Mouse (Mus musculus) forebrain, embryonic 12.5 days (tissue): ENCODE data around the gene Ccnh. TPM values are rescaled to one million over a fixed set of nuclear protein-coding genes. Genes with fewer than 3 reads are reported as not detected.

Experiments
- ATAC-seq: fragments of 200-750 bp; cut with Nextera tagmentation; 2 replicates; pipeline ENCODE4 v1.8.0; 2017; ENCODE audit warnings: moderate TSS enrichment; ENCODE audit not compliant: low FRiP score
- H3K27ac ChIP-seq: fragments of 300-500 bp; sonication (generic); 2 replicates; pipeline ENCODE4 v1.5.1; 2016; ENCODE audit warnings: mild to moderate bottlenecking
- H3K27me3 ChIP-seq: fragments of 300-500 bp; sonication (generic); 2 replicates; pipeline ENCODE4 v1.6.1; 2016; ENCODE audit warnings: mild to moderate bottlenecking
- H3K36me3 ChIP-seq: fragments of 300-500 bp; sonication (generic); replicated peaks from 2 replicates; pipeline ENCODE4 v1.6.1; 2016; ENCODE audit warnings: mild to moderate bottlenecking
- H3K4me1 ChIP-seq: fragments of 300-500 bp; sonication (generic); 2 replicates; pipeline ENCODE4 v1.6.1; 2016
- H3K4me2 ChIP-seq: fragments of 300-500 bp; sonication (generic); 2 replicates; pipeline ENCODE4 v1.6.1; 2016; ENCODE audit warnings: mild to moderate bottlenecking, moderate library complexity
- H3K4me3 ChIP-seq: fragments of 300-500 bp; sonication (generic); replicated peaks from 2 replicates; pipeline ENCODE4 v1.5.1; 2016; ENCODE audit warnings: mild to moderate bottlenecking
- H3K9ac ChIP-seq: fragments of 300-500 bp; sonication (generic); 2 replicates; pipeline ENCODE4 v1.6.1; 2016; ENCODE audit warnings: mild to moderate bottlenecking
- H3K9me3 ChIP-seq: fragments of 300-500 bp; sonication (generic); 2 replicates; pipeline ENCODE4 v1.6.1; 2016
- WGBS: fragments of 180-500 bp; shearing (Covaris S2); methylation state at CpG from one replicate; pipeline ENCODE4 v1.1.7; 2016; 5-methylcytosine and 5-hydroxymethylcytosine counted together
- polyA plus RNA-seq: library from polyadenylated mRNA; unstranded; fragments of >200 nt; fragmentation: Nextera tagmentation; extraction: Ambion mirVana; gene quantifications from 2 replicates; pipeline ENCODE4 v1.2.1, GENCODE M21; 2016

The Ccnh gene
- polyA plus RNA-seq, 1 experiment from 2014 or later: 125 TPM

GRCm38 (mm10) chr13:85238760-85239159 lies 49.6 kb downstream of the Ccnh start:
- Histone ChIP-seq H3K9ac (no peak overlapping the region), H3K4me1 (no peaks in the 10 kb centered on the region), H3K27ac (no peak overlapping the region), H3K36me3 (0 out of 2 replicates have a peak, but pooled peaks cover 9% of the 10 kb centered on the region), H3K4me3 (no peak overlapping the region), H3K9me3 (no peaks in the 10 kb centered on the region), H3K4me2 (no peak overlapping the region), H3K27me3 (no peaks in the 10 kb centered on the region)
- WGBS: 91% methylated on average over 7 of the region's 7 CpGs
- no peak for ATAC-seq

Other genes starting within 250 kb of the Ccnh start
- 71.7 and 72.3 TPM in 2 replicates for gene Rasa1, start 99.7 kb downstream of the Ccnh start, polyA plus RNA-seq